Mouse (Mus musculus) brain, embryonic 14.5 days (tissue): ENCODE data around the gene Sirt2.

Source experiments
- CTCF ChIP-seq: fragments of 200-500 bp; IDR thresholded peaks from 2 replicates; pipeline ENCODE4 v1.5.1; 2012; ENCODE audit warnings: inconsistent platforms, mild to moderate bottlenecking, moderate library complexity, borderline replicate concordance; ENCODE audit not compliant: insufficient read depth, insufficient read length; ENCODE audit errors: extremely low read depth
- POLR2A ChIP-seq: fragments of 200-500 bp; IDR thresholded peaks from 2 replicates; pipeline ENCODE4 v1.6.1; 2012; ENCODE audit warnings: mild to moderate bottlenecking, inconsistent platforms, borderline replicate concordance; ENCODE audit not compliant: poor library complexity, insufficient read depth, insufficient read length, severe bottlenecking; ENCODE audit errors: extremely low read depth

- no peak for TF ChIP-seq CTCF
- no peak for TF ChIP-seq POLR2A
Observed at GRCm38 (mm10) chr7:28827338-28827737, 60.8 kb downstream of the Sirt2 start.
